30 mouse cellular contexts compared by ENCODE assay signal in the genomic region with DNA sequence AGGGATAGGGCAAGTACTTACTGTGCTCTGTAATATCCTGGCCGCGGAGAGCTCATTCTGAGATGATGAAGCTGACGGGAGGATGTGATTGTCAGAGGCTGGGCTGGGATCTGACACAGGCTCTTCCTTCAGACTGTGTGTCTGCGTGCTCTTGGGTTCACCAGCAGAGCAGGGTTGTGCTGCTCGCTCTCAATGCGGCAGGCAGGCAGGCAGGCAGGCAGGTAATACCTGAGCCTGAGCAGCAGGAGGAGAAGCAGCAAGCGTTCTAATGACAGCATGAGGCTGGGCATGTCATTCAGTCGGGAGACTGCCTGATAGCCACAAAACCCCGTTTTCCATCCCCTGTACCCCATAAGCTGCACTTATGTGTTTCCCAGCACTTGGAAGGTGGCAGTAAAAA. TPM values are rescaled to one million over a fixed set of nuclear protein-coding genes. Genes with fewer than 3 reads are reported as not detected.
A peak's percentile ranks its signal among the peaks of the same experiment; 100 is the strongest.
DNase-seq lines count a peak whose midpoint lies in the region; ATAC-seq and TF ChIP-seq lines count a peak whose summit lies in the region.
"Had no signal": no experiment of that assay in that cellular context is flagged by ENCODE, and none has a peak within 500 bp of the region (broad histone marks: within the 10 kb centered on the region; RNA-seq: fewer than 3 reads in every experiment).

No protein-coding gene starts in this region.

- no peak overlapping the region for H3K4me2 ChIP-seq in midbrain, embryonic 12.5 days (replicated peaks)
- H3K4me2 ChIP-seq in hindbrain, embryonic 14.5 days (replicated peaks): no peak overlapping the region
- H3K4me2 ChIP-seq in midbrain, embryonic 15.5 days: no peak overlapping the region
- no peak overlapping the region for H3K4me2 ChIP-seq in stomach, postnatal 0 days (replicated peaks; ENCODE audit: low read depth)
- H3K4me2 ChIP-seq in heart, embryonic 12.5 days: no peak overlapping the region
- H3K4me2 ChIP-seq: heart, embryonic 11.5 days; kidney, embryonic 15.5 days; limb, embryonic 15.5 days; lung, embryonic 14.5 days had no signal

- no peaks in the 10 kb centered on the region; the same call in 1 of the 2 replicates for H3K27me3 ChIP-seq in midbrain, embryonic 12.5 days
- no peaks in the 10 kb centered on the region for H3K27me3 ChIP-seq in midbrain, embryonic 10.5 days (ENCODE audit: low read depth, poor library complexity, severe bottlenecking)
- H3K27me3 ChIP-seq in hindbrain, embryonic 14.5 days (ENCODE audit: control insufficient read depth, insufficient read depth, low read length): no peaks in the 10 kb centered on the region
- no peaks in the 10 kb centered on the region for H3K27me3 ChIP-seq in midbrain, embryonic 15.5 days (replicated peaks)
- H3K27me3 ChIP-seq in stomach, postnatal 0 days (ENCODE audit: control insufficient read depth, insufficient read depth, low read length): no peaks in the 10 kb centered on the region
- 0 out of 2 replicates have a peak, but pooled peaks cover 4% of the 10 kb centered on the region for H3K27me3 ChIP-seq in heart, embryonic 12.5 days (replicated peaks)
- H3K27me3 ChIP-seq: CH12.LX; kidney, embryonic 15.5 days; limb, embryonic 15.5 days; Patski had no signal

- H3K27ac ChIP-seq in midbrain, embryonic 12.5 days (replicated peaks): 0 out of 2 replicates have a peak overlapping the region, but pooled peaks have one; percentile 25
- H3K27ac ChIP-seq in midbrain, embryonic 10.5 days (replicated peaks): no peak overlapping the region
- peak overlapping the region; percentile 38; the same call in 1 of the 2 replicates for H3K27ac ChIP-seq in hindbrain, embryonic 14.5 days
- H3K27ac ChIP-seq in midbrain, embryonic 15.5 days: no peak overlapping the region
- H3K27ac ChIP-seq in stomach, postnatal 0 days (replicated peaks): no peak overlapping the region
- no peak overlapping the region for H3K27ac ChIP-seq in heart, embryonic 12.5 days (ENCODE audit: poor library complexity, severe bottlenecking)
- H3K27ac ChIP-seq: forebrain, embryonic 10.5 days; kidney, embryonic 15.5 days; left cerebral cortex, adult 2 months; limb, embryonic 15.5 days; liver, embryonic 14.5 days had no signal

- WGBS in midbrain, embryonic 12.5 days: 60% methylated on average over 9 of the region's 9 CpGs
- WGBS in midbrain, embryonic 10.5 days: 63% methylated on average over 9 of the region's 9 CpGs
- WGBS in hindbrain, embryonic 14.5 days: 36% methylated on average over 9 of the region's 9 CpGs
- WGBS in midbrain, embryonic 15.5 days: 56% methylated on average over 9 of the region's 9 CpGs
- 73% methylated on average over 9 of the region's 9 CpGs for WGBS in stomach, postnatal 0 days
- 64% methylated on average over 9 of the region's 9 CpGs for WGBS in heart, embryonic 12.5 days

- ATAC-seq in midbrain, embryonic 12.5 days (ENCODE audit: low FRiP score, low read depth): no peak
- 0 out of 2 replicates have a peak, but pooled peaks have one; percentile 32 for ATAC-seq in hindbrain, embryonic 14.5 days (ENCODE audit: low FRiP score)
- ATAC-seq in midbrain, embryonic 15.5 days (replicated peaks): peak; percentile 49; the same call in 1 of the 2 replicates
- no peak for ATAC-seq in stomach, postnatal 0 days (ENCODE audit: low FRiP score, low TSS enrichment)
- no peak for ATAC-seq in heart, embryonic 12.5 days (ENCODE audit: insufficient number of reproducible peaks, low FRiP score)
- ATAC-seq: Patski had no signal

- H3K9me3 ChIP-seq in midbrain, embryonic 12.5 days: no peaks in the 10 kb centered on the region
- H3K9me3 ChIP-seq in midbrain, embryonic 10.5 days (replicated peaks): no peaks in the 10 kb centered on the region
- H3K9me3 ChIP-seq in hindbrain, embryonic 14.5 days (ENCODE audit: control insufficient read depth, low read length): no peaks in the 10 kb centered on the region
- no peaks in the 10 kb centered on the region for H3K9me3 ChIP-seq in midbrain, embryonic 15.5 days
- no peaks in the 10 kb centered on the region for H3K9me3 ChIP-seq in stomach, postnatal 0 days (ENCODE audit: control insufficient read depth, low read length)
- H3K9me3 ChIP-seq in heart, embryonic 12.5 days (replicated peaks): no peaks in the 10 kb centered on the region
- H3K9me3 ChIP-seq: forebrain, embryonic 10.5 days; G1E; kidney, embryonic 15.5 days; limb, embryonic 15.5 days; megakaryocyte, embryonic 14.5 days had no signal

- peaks cover 3% of the 10 kb centered on the region; the same call in 1 of the 2 replicates for H3K36me3 ChIP-seq in midbrain, embryonic 12.5 days
- H3K36me3 ChIP-seq in midbrain, embryonic 10.5 days: peaks cover 25% of the 10 kb centered on the region
- H3K36me3 ChIP-seq in hindbrain, embryonic 14.5 days (replicated peaks; ENCODE audit: control insufficient read depth, insufficient read depth): no peaks in the 10 kb centered on the region
- H3K36me3 ChIP-seq in midbrain, embryonic 15.5 days (replicated peaks): no peaks in the 10 kb centered on the region
- no peaks in the 10 kb centered on the region; the same call in 1 of the 2 replicates for H3K36me3 ChIP-seq in stomach, postnatal 0 days (ENCODE audit: control insufficient read depth, insufficient read depth, low read length)
- peaks cover 43% of the 10 kb centered on the region; the same call in 1 of the 2 replicates for H3K36me3 ChIP-seq in heart, embryonic 12.5 days

- 0 out of 2 replicates have a peak, but pooled peaks have one; percentile 2 for TF ChIP-seq CTCF in stomach, postnatal 0 days (IDR thresholded peaks at IDR 0.05; ENCODE audit: low read depth)

- no peak for TF ChIP-seq EP300 in stomach, postnatal 0 days (optimal IDR thresholded peaks at IDR 0.05)

- no peak overlapping the region for H3K9ac ChIP-seq in midbrain, embryonic 12.5 days (replicated peaks)
- H3K9ac ChIP-seq in hindbrain, embryonic 14.5 days: peak overlapping the region; percentile 11; the same call in 1 of the 2 replicates
- no peak overlapping the region for H3K9ac ChIP-seq in midbrain, embryonic 15.5 days
- no peak overlapping the region for H3K9ac ChIP-seq in stomach, postnatal 0 days (ENCODE audit: low read length)
- H3K9ac ChIP-seq in heart, embryonic 12.5 days: no peak overlapping the region
- H3K9ac ChIP-seq: kidney, embryonic 15.5 days; limb, embryonic 15.5 days; liver, embryonic 14.5 days; lung, embryonic 14.5 days had no signal

- peaks cover 9% of the 10 kb centered on the region for H3K4me1 ChIP-seq in midbrain, embryonic 12.5 days
- peaks cover 30% of the 10 kb centered on the region for H3K4me1 ChIP-seq in midbrain, embryonic 10.5 days
- peaks cover 10% of the 10 kb centered on the region; the same call in 1 of the 2 replicates for H3K4me1 ChIP-seq in hindbrain, embryonic 14.5 days (replicated peaks; ENCODE audit: control insufficient read depth, insufficient read depth, low read length)
- peaks cover 17% of the 10 kb centered on the region for H3K4me1 ChIP-seq in midbrain, embryonic 15.5 days
- no peaks in the 10 kb centered on the region for H3K4me1 ChIP-seq in stomach, postnatal 0 days (replicated peaks; ENCODE audit: control insufficient read depth, insufficient read depth)
- no peaks in the 10 kb centered on the region for H3K4me1 ChIP-seq in heart, embryonic 12.5 days (replicated peaks)
- H3K4me1 ChIP-seq: limb, embryonic 15.5 days had no signal

- no peak for DNase-seq in midbrain, embryonic 10.5 days (ENCODE audit: low spot score)
- no peak for DNase-seq in hindbrain, embryonic 14.5 days (ENCODE audit: low spot score)
- no peak for DNase-seq in stomach, postnatal 0 days (ENCODE audit: low spot score)
- no peak for DNase-seq in urinary bladder, postnatal 10 days (ENCODE audit: low spot score)
- DNase-seq: B cell, adult 2 months; cerebellum, adult 11-12 months; cerebellum, postnatal 14 days; gastrocnemius, postnatal 14 days; heart, adult 11 months; heart, postnatal 10 days; kidney, adult 11 months; kidney, postnatal 36 days; left cerebral cortex, postnatal 4 days; lung, embryonic 14.5 days; lung, postnatal 36 days; right cerebral cortex, postnatal 14 days had no signal

- no peak overlapping the region for H3K4me3 ChIP-seq in midbrain, embryonic 12.5 days
- no peak overlapping the region for H3K4me3 ChIP-seq in midbrain, embryonic 10.5 days
- no peak overlapping the region for H3K4me3 ChIP-seq in hindbrain, embryonic 14.5 days (replicated peaks; ENCODE audit: low read length)
- H3K4me3 ChIP-seq in midbrain, embryonic 15.5 days: no peak overlapping the region
- no peak overlapping the region for H3K4me3 ChIP-seq in stomach, postnatal 0 days (ENCODE audit: low read depth, low read length)
- no peak overlapping the region for H3K4me3 ChIP-seq in heart, embryonic 12.5 days
- H3K4me3 ChIP-seq: forebrain, embryonic 10.5 days; kidney, embryonic 15.5 days; left cerebral cortex, adult 2 months; limb, embryonic 15.5 days; megakaryocyte, embryonic 14.5 days had no signal

RNA-seq across cellular contexts. Expression of a gene that starts 14.6 kb away (rescaled TPM):
- polyA plus RNA-seq in midbrain, embryonic 12.5 days (2016; fragmentation: Nextera tagmentation; extraction: Ambion mirVana): not detected in 2 replicates
- not detected in 2 replicates for polyA plus RNA-seq in midbrain, embryonic 10.5 days (2016; fragmentation: Nextera tagmentation; extraction: Ambion mirVana)
- not detected in 2 replicates for polyA plus RNA-seq in hindbrain, embryonic 14.5 days (2014; fragmentation: Nextera tagmentation; extraction: Ambion mirVana)
- not detected in 2 replicates for polyA plus RNA-seq in midbrain, embryonic 15.5 days (2015; fragmentation: Nextera tagmentation; extraction: Ambion mirVana)
- polyA plus RNA-seq in stomach, postnatal 0 days (2015; fragmentation: Nextera tagmentation; extraction: Ambion mirVana): not detected in 2 replicates
- not detected in 2 replicates for polyA plus RNA-seq in heart, embryonic 12.5 days (2016; fragmentation: Nextera tagmentation; extraction: Ambion mirVana)
- polyA plus RNA-seq: embryonic facial prominence, embryonic 11.5 days; forebrain, embryonic 10.5 days; G1E; heart, embryonic 11.5 days; kidney, embryonic 15.5 days; limb, embryonic 15.5 days; liver, embryonic 14.5 days; lung, embryonic 14.5 days; Patski had no signal

Comparison
In these comparisons a context has a peak if more than half of its experiments do, and no peak if none do; other contexts are left out.
1. ATAC-seq: peak in hindbrain, embryonic 14.5 days (single experiment) and midbrain, embryonic 15.5 days (single experiment); none in midbrain, embryonic 12.5 days (single experiment), stomach, postnatal 0 days (single experiment) and heart, embryonic 12.5 days (single experiment).
2. H3K27ac ChIP-seq: peak in midbrain, embryonic 12.5 days (single experiment) and hindbrain, embryonic 14.5 days (single experiment); none in midbrain, embryonic 10.5 days (single experiment), midbrain, embryonic 15.5 days (single experiment), stomach, postnatal 0 days (single experiment) and heart, embryonic 12.5 days (single experiment).